Mouse (Mus musculus): ENCODE measurements around the gene Syt1.

DNA sequence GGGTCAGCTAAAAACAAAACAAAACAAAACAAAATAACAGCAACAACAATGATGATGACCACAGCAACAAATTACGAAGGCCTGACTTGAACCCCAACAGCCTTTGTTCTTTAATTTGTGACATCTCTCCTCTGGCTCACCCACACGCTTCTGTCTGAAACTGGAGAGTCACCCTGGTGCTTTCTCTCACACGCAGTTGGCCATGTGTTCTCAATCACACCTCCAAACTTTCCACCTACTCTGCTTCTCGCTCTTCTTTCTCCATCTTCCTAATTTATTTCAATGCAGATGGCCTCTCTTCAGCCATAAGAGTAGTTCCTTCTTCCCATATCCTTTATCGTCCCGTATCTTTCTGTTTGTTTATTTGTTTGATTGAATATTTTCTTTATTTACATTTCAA, 45.7 kb upstream of the Syt1 start:
- TF ChIP-seq CTCF (IDR thresholded peaks at IDR 0.05; ENCODE audit: extremely low read depth, insufficient read depth, low read length) (no peak), POLR2A (IDR thresholded peaks at IDR 0.05; ENCODE audit: extremely low read depth, insufficient read depth, low read length) (no peak)

All from cortical plate, adult 2 months (tissue).